Mouse (Mus musculus): ENCODE measurements around the gene Ammecr1. TPM values are rescaled to one million over a fixed set of nuclear protein-coding genes. Genes with fewer than 3 reads are reported as not detected.

Ammecr1 gene
- 34.1 TPM for polyA plus RNA-seq (2014; fragmentation: Illumina TruSeq; extraction: RNeasy Lipid Tissue Mini Kit (QIAGEN cat#74804); ENCODE audit: low read depth, low replicate concordance)

DNA sequence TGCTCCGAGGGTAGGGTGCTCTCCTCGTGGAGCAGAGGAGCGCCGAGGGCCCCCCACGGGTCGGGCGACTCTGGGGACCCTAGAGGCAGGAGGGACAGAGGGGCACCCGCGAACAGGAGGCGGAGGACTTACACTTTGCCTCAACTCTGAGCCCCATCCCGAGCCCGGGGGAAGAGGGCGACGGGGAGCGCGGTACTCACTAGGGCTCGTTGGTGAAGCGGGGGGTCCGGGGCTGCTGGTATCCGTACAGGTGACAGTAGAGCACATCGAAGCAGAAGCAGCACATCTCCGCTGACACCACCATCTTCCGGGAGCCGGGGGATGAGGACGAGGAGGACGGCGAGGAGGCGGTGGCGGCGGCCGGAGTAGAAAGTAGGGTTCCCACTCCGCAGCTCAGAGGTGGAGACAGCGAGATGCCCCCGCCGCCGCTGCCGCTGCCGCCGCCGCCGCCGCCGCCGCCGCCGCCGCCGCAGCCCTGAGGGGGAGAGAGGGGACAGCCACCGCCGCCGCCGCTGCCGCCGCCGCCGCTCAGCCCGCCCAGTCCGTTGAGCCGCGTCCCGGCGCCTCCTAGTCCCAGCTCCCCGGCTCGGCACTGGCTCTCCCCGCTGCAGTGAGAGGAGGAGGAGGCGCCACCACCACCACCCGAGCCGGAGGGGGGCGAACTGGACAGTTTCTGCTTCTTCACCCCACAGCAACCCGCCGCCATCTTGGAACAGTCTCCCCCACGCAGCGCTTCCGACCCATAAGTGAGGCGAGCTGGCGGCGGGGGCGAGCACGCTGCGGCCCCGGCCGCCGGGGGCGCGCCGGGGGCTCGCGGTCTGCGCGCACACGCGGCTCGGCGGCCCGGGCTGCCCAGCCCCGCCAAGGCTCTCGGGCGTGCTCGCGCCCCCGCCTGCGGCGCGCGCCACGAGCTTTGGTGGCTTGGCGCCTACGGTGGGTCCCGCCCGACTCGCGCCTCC lies at the start of gene Ammecr1:
TSS of gene Ammecr1 (minus strand) at position 721 of the 959 bp plus-strand sequence.

Other genes with a start within 250 kb of the Ammecr1 start
- not detected for gene Rtl9, start 132.9 kb upstream of the Ammecr1 start, polyA plus RNA-seq (2014; fragmentation: Illumina TruSeq; extraction: RNeasy Lipid Tissue Mini Kit (QIAGEN cat#74804); ENCODE audit: low read depth, low replicate concordance)